Mouse (Mus musculus) yolk sac, embryonic 10.5 days (tissue): Measurements from ENCODE around the gene Lrrc46.

Experiments used
- DNase-seq: peaks from one replicate; pipeline ENCODE4 v3.0.0-alpha.2; 2017; ENCODE audit warnings: low spot score

The Lrrc46 gene

DNA sequence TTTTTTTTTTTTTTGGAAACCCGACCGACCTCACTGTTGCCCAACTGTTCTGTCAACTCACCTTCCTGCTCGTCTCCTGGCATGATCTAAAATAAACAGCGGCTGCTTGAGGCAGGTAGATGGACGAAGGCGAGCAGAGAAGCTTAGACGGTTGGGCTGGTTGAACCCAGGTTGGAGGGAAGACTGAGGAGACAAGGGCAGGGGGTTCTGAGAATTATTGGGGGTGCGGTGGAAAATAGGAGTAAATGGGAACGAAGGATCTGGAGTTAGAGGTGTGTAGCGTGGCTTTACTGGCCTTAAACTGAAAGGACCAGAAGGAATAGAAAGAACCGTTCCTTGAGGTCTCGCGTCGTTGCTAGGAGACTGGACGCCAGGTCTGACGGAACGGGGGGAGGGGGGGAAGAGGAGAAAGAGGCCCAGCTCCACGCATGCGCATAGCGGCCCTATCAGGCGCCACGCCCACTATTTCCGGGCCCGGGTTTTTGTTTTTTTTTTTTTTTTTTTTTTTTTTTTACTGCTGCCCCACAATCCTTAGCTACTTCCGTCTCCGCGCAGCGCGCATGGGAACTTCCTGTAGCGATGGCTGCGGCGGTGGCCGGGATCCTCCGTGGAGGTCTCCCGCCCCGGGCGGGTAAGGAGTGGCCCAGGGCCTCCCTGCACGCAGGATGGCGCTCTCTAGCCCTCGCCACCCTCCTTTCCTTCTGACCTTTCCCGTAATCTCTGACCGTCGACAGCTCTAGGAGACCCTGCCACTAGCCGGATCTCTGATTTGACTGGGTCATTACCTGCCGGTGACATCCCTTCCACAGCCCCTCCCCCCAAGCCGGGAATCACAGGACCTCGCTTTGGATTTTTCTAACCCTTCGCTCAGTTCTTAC lies at the start of gene Lrrc46, which contains the start of gene Mrpl10:
Lrrc46 (minus strand) TSS at position 386 of the 878 bp plus-strand sequence.
Mrpl10 (plus strand) TSS at position 539 of the 878 bp plus-strand sequence.
- peak; percentile 92 for DNase-seq

DNA sequence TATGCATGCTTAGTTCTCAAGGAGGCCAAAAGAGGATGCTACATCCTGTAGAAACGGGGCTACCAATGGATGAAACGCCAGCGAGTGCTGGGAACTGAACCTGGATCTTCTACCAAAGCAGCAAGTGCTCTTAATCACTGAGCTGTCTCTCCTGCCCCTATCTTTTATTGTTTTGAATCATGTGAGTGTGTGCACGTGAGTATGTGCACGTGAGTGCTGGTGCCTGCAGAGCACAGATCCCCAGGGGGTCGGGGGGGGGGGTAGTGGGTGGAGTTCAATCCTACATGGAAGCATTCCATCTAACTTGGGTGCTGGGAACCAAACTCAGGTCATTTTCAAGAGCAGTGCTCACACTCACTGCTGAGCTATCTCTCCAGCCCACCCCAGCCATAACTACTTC lies 45.2 kb upstream of the Lrrc46 start:
- no peak for DNase-seq

DNA sequence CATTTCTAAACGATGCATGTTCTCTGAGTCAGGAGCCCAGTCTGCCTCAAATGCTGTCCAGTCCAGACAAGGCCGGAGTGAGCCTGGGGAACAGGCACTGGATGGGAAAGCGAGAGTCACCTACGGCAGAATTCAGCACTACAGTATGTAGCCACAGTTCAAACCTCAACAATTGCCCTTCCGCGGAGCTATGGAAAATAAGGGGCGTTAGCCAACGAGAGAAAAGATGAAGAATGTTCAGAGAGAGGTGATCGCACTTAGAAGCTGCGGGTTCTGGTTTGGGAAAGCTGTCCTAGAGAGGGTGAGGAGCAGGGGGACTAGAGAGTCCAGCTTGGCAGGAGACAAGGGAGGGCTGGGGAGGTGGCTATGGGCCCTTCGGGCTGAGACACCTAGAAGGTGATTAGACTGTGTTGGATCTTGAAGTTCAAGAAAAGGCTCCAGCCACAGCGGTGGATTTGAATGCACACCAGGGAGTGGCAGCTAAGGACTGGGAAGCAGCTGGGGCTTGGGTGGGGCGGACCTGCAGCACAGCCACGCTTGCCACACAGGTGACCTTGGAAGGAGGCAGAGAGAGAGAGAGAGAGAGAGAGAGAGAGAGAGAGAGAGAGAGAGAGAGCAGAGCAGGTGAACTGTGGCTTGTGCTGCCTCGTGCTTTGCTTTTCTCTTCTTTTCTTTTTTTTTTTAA lies 43.8 kb upstream of the Lrrc46 start:
- DNase-seq: no peak

DNA sequence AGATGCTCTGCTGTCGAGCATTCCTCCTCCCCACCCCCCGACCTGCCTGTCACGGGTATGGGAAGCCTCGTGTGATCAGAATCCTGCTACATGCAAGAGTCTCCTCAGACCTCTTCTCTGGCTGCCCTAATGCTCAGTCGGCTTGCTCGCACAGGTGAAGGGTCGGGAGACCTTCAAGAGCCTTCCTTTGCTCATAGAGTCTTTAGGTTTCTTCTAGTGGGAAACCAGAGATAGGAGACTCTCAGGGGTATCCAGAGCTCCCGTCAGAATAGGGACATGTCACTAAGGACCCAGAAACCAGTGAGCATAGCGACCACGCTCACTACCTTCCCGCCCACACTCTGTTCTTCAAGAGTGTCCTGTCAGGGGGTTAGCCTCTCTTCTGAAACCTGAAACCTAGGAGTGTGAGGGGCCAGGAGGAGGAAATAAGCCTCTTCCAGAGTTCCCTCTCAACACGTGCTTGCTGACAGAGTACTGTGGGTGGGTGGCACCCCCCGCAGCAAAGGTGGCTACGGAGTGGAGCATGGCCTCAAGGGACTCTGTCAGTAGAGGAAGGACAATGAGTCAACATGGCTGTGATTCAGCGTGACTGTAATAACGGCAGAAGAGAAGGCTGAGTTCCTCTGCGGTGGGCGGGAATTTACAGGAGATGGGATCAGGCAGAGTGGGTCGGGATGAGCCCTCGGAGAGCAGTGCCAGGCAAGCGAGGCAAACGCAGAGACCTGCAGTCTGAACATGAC lies 42.4 kb upstream of the Lrrc46 start:
- DNase-seq: no peak

GRCm38 (mm10) chr11:97082977-97083376 lies 41.8 kb upstream of the Lrrc46 start:
- DNase-seq: no peak

DNA sequence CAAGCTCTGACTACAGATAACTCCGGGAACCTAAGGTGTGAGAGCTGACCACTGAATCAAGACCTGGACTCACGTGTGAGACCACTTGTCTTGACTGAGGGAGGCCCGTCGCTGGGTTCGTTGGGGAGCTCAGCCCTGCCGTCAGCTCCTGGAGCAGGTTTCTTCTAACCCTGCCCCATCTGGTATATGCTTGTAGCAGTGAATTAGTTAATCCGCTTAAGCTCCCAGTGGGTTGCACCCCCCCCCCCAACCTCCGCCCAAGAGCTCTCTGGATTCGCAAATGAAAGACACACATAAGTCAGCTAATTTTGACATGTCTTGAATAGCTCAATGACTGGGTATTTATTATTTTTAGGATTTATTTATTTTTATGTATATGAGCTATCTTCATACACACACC lies 39.1 kb upstream of the Lrrc46 start:
- DNase-seq: no peak

DNA sequence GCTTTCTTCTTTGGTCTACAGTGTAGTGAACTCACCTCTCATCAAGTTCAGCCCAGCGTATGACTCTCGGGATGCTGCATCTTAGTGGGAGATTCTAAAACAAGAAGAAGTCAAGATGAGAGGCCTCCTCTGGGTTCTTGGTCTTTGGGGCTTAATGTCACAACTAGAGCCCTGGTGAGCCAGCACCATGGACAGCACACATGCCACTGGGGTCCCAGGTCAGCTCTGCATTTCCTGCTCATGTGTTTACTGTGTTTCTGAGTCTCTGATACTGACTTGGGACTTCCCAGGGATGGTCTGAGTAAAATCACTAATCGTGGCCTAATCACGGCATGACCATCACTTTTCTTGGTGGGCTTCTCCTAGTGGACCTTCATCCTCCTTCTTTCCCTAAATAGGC lies 37.5 kb upstream of the Lrrc46 start:
- DNase-seq: peak; percentile 52

DNA sequence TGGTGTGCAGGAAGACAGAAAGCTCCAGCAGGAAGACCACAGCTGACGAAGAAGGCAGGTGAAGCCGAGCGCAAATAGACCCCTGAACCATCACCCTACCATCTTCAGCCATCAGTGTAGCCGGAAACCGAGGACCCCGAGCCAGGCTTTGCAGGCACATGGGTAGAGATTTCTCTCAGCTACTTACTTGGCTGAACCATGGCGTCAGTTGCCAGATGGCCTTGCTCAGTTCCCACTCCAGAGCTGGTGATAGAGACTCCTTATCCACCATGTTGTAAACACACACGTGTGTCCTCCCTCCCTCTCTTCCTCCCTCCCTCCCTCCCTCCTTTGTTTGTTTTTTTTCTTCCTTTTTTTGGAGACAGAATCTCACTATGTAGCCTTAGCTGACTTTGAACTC lies 33.0 kb upstream of the Lrrc46 start:
- no peak for DNase-seq

DNA sequence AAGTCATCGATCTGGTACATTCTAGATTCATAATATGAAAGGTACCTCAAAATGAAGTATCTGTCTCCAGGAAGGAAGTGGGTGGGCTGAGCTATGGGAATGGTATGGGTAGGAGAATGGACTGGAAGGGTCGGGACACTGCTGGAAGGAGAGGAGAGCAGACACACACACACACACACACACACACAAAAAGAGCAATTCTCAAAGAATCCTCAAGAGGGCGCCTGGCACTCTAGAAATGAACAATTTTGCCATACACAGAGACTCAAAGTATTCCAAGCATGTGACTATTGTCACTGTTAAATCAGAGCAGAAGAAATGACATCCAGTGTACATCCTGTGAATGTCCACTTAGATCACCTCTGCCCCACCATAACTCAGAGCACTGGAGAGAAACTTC lies 31.3 kb upstream of the Lrrc46 start:
- peak; percentile 35 for DNase-seq

DNA sequence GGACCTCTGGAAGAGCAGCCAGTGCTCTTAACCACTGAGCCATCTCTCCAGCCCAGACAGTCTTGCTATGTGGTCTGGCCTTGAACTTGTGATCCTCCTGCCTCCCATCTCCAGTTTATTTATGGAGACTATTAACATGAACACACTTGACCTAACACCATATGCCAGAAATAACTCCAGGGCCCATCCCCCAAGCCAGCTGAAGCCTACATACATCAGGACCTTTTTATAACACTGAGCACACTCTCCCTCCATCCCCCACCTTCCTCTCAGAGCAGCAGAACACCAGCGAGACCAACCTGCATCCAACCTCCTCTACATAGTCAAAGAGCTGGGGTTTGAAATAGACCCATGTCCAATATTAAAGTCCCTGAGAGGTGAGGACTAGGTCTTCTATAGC lies 29.9 kb upstream of the Lrrc46 start:
- no peak for DNase-seq

DNA sequence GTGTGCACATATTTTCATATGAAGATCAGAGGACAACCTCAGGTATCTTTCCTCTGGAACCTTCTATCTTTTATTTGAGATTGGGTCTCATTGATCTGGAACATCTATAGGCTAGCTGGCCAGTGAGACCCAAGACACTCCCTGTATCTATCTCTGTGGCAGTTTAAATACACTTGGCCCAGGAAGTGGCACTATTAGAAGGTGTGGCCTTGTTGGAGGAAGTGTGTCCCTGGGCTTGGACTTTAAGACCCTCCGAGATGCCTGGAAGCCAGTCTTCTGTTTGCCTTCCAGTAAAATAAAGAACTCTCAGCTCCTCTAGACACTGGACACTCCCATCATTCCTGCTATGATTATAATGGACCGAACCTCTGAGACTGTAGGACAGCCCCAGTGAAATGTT lies 28.6 kb upstream of the Lrrc46 start:
- no peak for DNase-seq

DNA sequence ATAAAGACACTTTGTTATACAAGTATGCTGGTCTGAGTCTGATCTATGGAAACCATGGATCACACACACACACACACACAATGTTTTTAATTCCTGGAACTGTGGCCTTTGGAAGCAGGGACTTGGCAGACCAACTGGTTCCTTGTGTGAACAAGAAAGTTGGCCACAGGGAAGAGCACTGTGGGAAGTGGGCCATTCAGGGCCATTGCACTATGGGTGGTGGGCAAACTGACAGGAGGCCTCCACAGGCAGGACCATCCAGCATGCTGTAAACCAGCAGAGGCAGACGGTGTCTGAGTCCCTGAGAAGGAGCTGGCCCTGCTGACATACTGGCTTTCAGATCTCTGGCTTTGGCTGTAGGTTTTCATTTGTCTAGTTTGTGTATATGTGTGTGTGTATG lies 28.1 kb upstream of the Lrrc46 start:
- DNase-seq: no peak

DNA sequence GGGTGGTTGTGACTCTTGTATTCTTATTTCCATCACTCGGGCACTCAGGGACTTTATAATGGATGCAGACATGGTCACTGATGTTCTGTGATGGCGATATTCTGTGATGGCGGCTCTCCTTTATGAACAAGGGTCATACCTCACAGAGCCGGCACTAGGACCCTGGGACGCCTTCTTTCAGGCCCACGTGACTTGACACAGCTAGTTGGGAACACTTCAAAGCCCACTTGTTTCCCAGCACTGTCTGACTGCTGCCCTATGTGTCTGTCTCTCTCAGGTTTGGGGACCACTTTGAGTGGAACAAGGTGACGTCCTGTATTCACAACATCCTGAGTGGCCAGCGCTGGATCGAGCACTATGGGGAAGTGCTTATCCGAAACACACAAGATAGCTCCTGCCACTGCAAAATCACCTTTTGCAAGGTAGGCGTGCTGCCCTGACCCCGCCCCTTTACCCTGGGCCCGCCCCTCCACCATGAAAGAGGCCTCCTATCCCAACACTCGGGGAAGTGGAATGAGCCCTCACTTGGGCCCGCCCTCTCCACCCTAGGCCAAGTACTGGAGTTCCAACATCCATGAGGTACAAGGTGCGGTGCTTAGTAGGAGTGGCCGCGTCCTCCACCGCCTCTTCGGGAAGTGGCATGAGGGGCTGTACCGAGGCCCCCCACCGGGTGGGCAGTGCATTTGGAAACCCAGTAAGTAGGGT lies 25.6 kb upstream of the Lrrc46 start:
- DNase-seq: no peak

- no peak for DNase-seq
Measured at GRCm38 (mm10) chr11:97065538-97066295, 24.5 kb upstream of the Lrrc46 start.

DNA sequence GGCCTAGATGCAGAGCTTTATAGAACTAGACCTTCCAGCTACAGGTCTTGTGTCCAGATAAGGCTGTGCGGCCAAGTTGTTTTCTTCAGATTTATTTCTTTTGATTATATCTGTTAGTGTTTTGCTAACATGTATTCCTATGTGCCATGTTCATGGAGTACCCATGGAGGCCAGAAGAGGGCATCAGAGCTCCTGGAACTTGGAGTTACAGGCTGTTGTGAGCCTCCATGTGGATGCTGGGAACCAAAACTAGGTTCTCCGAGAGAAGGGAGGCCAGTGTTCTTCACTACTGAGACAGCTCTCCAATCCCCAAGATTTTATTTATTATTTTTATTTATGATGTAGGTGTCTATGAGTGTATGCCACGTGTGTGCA lies 22.7 kb upstream of the Lrrc46 start:
- no peak for DNase-seq

DNA sequence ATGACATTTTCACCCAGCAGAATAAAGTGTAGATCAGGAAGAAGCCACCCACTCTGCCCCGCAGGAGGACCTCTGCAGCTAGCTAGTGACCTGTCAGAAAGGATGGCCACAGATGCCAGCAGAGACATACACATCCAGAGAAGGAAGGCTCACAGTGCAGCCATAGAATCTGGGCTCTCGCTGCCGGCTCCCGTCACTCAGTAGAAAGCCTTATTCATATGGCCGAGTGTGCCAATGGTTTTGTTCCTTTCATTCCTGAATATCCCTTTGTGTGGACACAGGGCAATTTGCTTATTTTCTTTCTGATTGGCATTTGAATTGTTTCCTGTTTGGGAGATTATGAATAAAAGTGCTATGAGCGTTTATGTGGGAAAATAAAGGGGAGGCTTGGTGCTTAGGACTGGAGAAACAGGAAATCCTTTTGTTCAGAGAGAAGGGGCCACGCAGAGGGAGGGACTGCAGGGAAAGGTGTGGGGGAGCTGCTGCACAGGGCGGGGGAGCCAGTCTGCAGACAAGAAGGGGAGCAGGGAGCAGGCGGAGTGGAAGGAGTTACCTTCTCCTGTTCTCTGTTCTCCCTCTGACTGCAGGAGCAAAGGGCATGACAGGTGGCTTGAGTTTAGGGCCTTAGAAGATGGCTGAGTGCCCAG lies 22.2 kb upstream of the Lrrc46 start:
- DNase-seq: no peak

DNA sequence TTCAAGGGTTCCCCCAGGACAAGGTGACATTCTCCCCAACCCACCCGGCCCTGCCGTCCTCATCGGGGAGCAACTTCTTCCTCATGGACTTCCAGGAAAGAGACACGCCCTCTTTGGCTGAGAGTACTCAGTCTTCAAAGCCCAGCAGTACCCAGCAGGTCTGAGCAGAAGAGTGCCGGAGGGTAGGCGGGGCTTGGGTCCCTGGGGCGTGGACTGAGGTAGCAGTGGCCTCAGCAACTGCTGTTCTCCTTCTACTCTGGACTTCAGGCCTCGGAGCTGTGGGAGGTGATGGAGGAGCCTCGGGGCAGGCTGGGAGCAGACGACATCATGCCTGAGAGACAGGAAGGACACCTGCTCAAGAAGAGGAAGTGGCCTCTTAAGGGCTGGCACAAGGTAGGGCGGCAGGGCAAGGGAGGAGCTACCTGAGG lies 11.0 kb upstream of the Lrrc46 start:
- peak; percentile 31 for DNase-seq

GRCm38 (mm10) chr11:97050944-97051586 lies 9.9 kb upstream of the Lrrc46 start:
- no peak for DNase-seq

DNA sequence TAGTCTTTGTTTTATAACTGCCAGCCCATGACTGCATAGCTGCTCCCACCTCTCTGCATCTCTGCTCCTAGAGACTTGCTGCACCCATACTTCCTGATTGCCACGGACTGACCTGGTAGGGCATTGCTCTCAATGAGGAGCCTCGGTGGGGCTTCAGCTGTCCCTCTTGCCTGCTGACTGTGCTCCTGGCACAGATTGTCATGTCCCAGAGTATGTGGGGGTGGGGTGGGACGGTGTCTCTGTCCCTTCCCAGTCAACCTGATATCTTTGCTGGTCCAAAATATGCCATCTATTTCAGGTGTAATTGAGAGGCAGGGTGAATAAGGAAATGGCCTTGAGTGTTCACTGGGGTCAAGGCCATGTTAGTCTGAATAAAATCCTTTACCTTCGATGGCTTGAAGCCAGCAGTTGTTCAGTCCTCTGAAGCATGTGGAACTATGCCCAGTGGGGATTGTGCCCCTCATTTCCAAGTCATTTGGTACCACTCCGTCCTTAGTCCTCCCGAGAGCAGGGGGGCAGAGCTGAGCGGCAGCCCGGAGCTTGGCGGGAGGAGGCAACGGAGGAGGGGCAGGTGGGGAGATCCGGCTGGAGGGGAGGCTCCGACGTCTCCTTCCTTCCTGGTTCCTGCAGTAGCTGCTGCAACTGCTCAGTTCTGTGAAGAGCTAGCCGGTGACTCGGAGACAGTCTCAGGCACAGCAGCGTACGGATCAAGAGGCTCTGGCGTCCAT lies 9.2 kb upstream of the Lrrc46 start, which contains the start of gene Osbpl7:
Osbpl7 (plus strand) TSS at position 413 of the 728 bp plus-strand sequence.
- peak; percentile 77 for DNase-seq
